Mouse (Mus musculus) intestine, embryonic 15.5 days (tissue): ENCODE results near the gene Mctp2. TPM values are rescaled to one million over a fixed set of nuclear protein-coding genes. Genes with fewer than 3 reads are reported as not detected.

ENCODE experiments used
- ATAC-seq: fragments of 200-750 bp; cut with Nextera tagmentation; 2 replicates; pipeline ENCODE4 v1.8.0; 2017; ENCODE audit warnings: moderate TSS enrichment, moderate library complexity
- H3K27ac ChIP-seq: fragments of 300-500 bp; sonication (generic); 2 replicates; pipeline ENCODE4 v1.5.1; 2015; ENCODE audit warnings: mild to moderate bottlenecking, inconsistent platforms
- H3K27me3 ChIP-seq: fragments of 300-500 bp; sonication (generic); replicated peaks from 2 replicates; pipeline ENCODE4 v1.6.1; 2015; ENCODE audit warnings: inconsistent platforms
- H3K36me3 ChIP-seq: fragments of 300-500 bp; sonication (generic); 2 replicates; pipeline ENCODE4 v1.6.1; 2015; ENCODE audit warnings: inconsistent platforms
- H3K4me1 ChIP-seq: fragments of 300-500 bp; sonication (generic); replicated peaks from 2 replicates; pipeline ENCODE4 v1.6.1; 2015; ENCODE audit warnings: inconsistent platforms
- H3K4me2 ChIP-seq: fragments of 300-500 bp; sonication (generic); replicated peaks from 2 replicates; pipeline ENCODE4 v1.6.1; 2015; ENCODE audit warnings: mild to moderate bottlenecking, inconsistent platforms
- H3K4me3 ChIP-seq: fragments of 300-500 bp; sonication (generic); replicated peaks from 2 replicates; pipeline ENCODE4 v1.5.1; 2015; ENCODE audit warnings: inconsistent platforms
- H3K9ac ChIP-seq: fragments of 300-500 bp; sonication (generic); 2 replicates; pipeline ENCODE4 v1.6.1; 2015; ENCODE audit warnings: inconsistent platforms
- H3K9me3 ChIP-seq: fragments of 300-500 bp; sonication (generic); 2 replicates; pipeline ENCODE4 v1.6.1; 2016; ENCODE audit warnings: inconsistent platforms
- WGBS: fragments of 180-500 bp; shearing (Covaris S2); methylation state at CpG from one replicate; pipeline ENCODE4 v1.1.7; 2015; 5-methylcytosine and 5-hydroxymethylcytosine counted together
- polyA plus RNA-seq: library from polyadenylated mRNA; unstranded; fragments of >200 nt; fragmentation: Nextera tagmentation; extraction: Ambion mirVana; gene quantifications from 2 replicates; pipeline ENCODE4 v1.2.1, GENCODE M21; 2015

Gene Mctp2
- polyA plus RNA-seq, 1 experiment from 2014 or later: 2.2 TPM

GRCm38 (mm10) chr7:72149073-72149472 is 157.3 kb downstream of the Mctp2 start:
- WGBS: 22% methylated on average over 3 of the region's 3 CpGs
- H3K27me3 ChIP-seq: no peaks in the 10 kb centered on the region
- H3K4me3 ChIP-seq: no peak overlapping the region
- no peak for ATAC-seq
- H3K4me2 ChIP-seq: no peak overlapping the region
- H3K9me3 ChIP-seq: no peaks in the 10 kb centered on the region
- no peak overlapping the region for H3K9ac ChIP-seq
- H3K27ac ChIP-seq: no peak overlapping the region
- H3K4me1 ChIP-seq: no peaks in the 10 kb centered on the region
- H3K36me3 ChIP-seq: no peaks in the 10 kb centered on the region

GRCm38 (mm10) chr7:72146849-72147248 is 159.6 kb downstream of the Mctp2 start:
- no peaks in the 10 kb centered on the region for H3K36me3 ChIP-seq
- H3K4me3 ChIP-seq: no peak overlapping the region
- H3K9me3 ChIP-seq: no peaks in the 10 kb centered on the region
- no peaks in the 10 kb centered on the region for H3K27me3 ChIP-seq
- no peaks in the 10 kb centered on the region for H3K4me1 ChIP-seq
- H3K27ac ChIP-seq: no peak overlapping the region
- no peak for ATAC-seq
- no peak overlapping the region for H3K9ac ChIP-seq
- H3K4me2 ChIP-seq: no peak overlapping the region

GRCm38 (mm10) chr7:72145726-72146520 is 160.5 kb downstream of the Mctp2 start:
- no peak for ATAC-seq
- no peaks in the 10 kb centered on the region for H3K9me3 ChIP-seq
- no peak overlapping the region for H3K9ac ChIP-seq
- no peaks in the 10 kb centered on the region for H3K36me3 ChIP-seq
- H3K4me3 ChIP-seq: no peak overlapping the region
- H3K4me1 ChIP-seq: no peaks in the 10 kb centered on the region
- no peak overlapping the region for H3K4me2 ChIP-seq
- no peaks in the 10 kb centered on the region for H3K27me3 ChIP-seq
- WGBS: 66% methylated on average over 17 of the region's 17 CpGs
- no peak overlapping the region for H3K27ac ChIP-seq

- no peaks in the 10 kb centered on the region for H3K9me3 ChIP-seq
- no peak overlapping the region for H3K4me3 ChIP-seq
- no peaks in the 10 kb centered on the region for H3K36me3 ChIP-seq
- H3K4me1 ChIP-seq: no peaks in the 10 kb centered on the region
- no peak overlapping the region for H3K4me2 ChIP-seq
- H3K27me3 ChIP-seq: no peaks in the 10 kb centered on the region
- H3K9ac ChIP-seq: no peak overlapping the region
- no peak for ATAC-seq
- WGBS: 95% methylated on average over 4 of the region's 4 CpGs
- no peak overlapping the region for H3K27ac ChIP-seq
These were observed 167.7 kb downstream of the Mctp2 start for GRCm38 (mm10) chr7:72138701-72139100.

- no peak overlapping the region for H3K27ac ChIP-seq
- no peak overlapping the region for H3K4me2 ChIP-seq
- no peaks in the 10 kb centered on the region for H3K27me3 ChIP-seq
- H3K4me1 ChIP-seq: no peaks in the 10 kb centered on the region
- WGBS: 51% methylated on average over 7 of the region's 7 CpGs
- no peaks in the 10 kb centered on the region for H3K9me3 ChIP-seq
- H3K4me3 ChIP-seq: no peak overlapping the region
- no peak overlapping the region for H3K9ac ChIP-seq
- no peaks in the 10 kb centered on the region for H3K36me3 ChIP-seq
- ATAC-seq: no peak
These were observed 185.4 kb downstream of the Mctp2 start for GRCm38 (mm10) chr7:72120986-72121385.

GRCm38 (mm10) chr7:72119713-72120112 is 186.7 kb downstream of the Mctp2 start:
- no peak overlapping the region for H3K4me3 ChIP-seq
- no peaks in the 10 kb centered on the region for H3K36me3 ChIP-seq
- no peaks in the 10 kb centered on the region for H3K9me3 ChIP-seq
- no peak overlapping the region for H3K9ac ChIP-seq
- ATAC-seq: no peak
- H3K27ac ChIP-seq: no peak overlapping the region
- no peaks in the 10 kb centered on the region for H3K27me3 ChIP-seq
- H3K4me2 ChIP-seq: no peak overlapping the region
- WGBS: 75% methylated on average over 3 of the region's 3 CpGs
- no peaks in the 10 kb centered on the region for H3K4me1 ChIP-seq

GRCm38 (mm10) chr7:72117376-72118077 is 188.9 kb downstream of the Mctp2 start:
- no peaks in the 10 kb centered on the region for H3K27me3 ChIP-seq
- H3K4me2 ChIP-seq: no peak overlapping the region
- no peaks in the 10 kb centered on the region for H3K4me1 ChIP-seq
- no peaks in the 10 kb centered on the region for H3K9me3 ChIP-seq
- WGBS: 59% methylated on average over 4 of the region's 4 CpGs
- ATAC-seq: peak; percentile 73
- H3K27ac ChIP-seq: no peak overlapping the region
- H3K36me3 ChIP-seq: no peaks in the 10 kb centered on the region
- H3K4me3 ChIP-seq: no peak overlapping the region
- no peak overlapping the region for H3K9ac ChIP-seq

GRCm38 (mm10) chr7:72115073-72115472 is 191.3 kb downstream of the Mctp2 start:
- 38% methylated on average over 2 of the region's 2 CpGs for WGBS
- H3K9me3 ChIP-seq: no peaks in the 10 kb centered on the region
- no peaks in the 10 kb centered on the region for H3K36me3 ChIP-seq
- no peaks in the 10 kb centered on the region for H3K27me3 ChIP-seq
- H3K9ac ChIP-seq: no peak overlapping the region
- H3K4me1 ChIP-seq: no peaks in the 10 kb centered on the region
- H3K4me2 ChIP-seq: no peak overlapping the region
- peak; percentile 54 for ATAC-seq
- no peak overlapping the region for H3K4me3 ChIP-seq
- H3K27ac ChIP-seq: no peak overlapping the region

GRCm38 (mm10) chr7:72110578-72110977 is 195.8 kb downstream of the Mctp2 start:
- WGBS: 52% methylated on average over 6 of the region's 6 CpGs

GRCm38 (mm10) chr7:72108639-72109399 is 197.6 kb downstream of the Mctp2 start:
- no peaks in the 10 kb centered on the region for H3K9me3 ChIP-seq
- no peak overlapping the region for H3K9ac ChIP-seq
- H3K4me1 ChIP-seq: no peaks in the 10 kb centered on the region
- H3K36me3 ChIP-seq: no peaks in the 10 kb centered on the region
- H3K4me3 ChIP-seq: no peak overlapping the region
- H3K27me3 ChIP-seq: no peaks in the 10 kb centered on the region
- H3K4me2 ChIP-seq: no peak overlapping the region
- H3K27ac ChIP-seq: no peak overlapping the region
- WGBS: 89% methylated on average over 3 of the region's 3 CpGs
- no peak for ATAC-seq

More at GRCm38 (mm10) chr7:72110578-72110977, 195.8 kb downstream of the Mctp2 start:
- Histone ChIP-seq H3K4me1 (no peaks in the 10 kb centered on the region), H3K36me3 (no peaks in the 10 kb centered on the region), H3K4me2 (no peak overlapping the region), H3K9ac (no peak overlapping the region), H3K9me3 (no peaks in the 10 kb centered on the region), H3K27me3 (no peaks in the 10 kb centered on the region), H3K27ac (no peak overlapping the region), H3K4me3 (no peak overlapping the region)
- no peak for ATAC-seq

- H3K4me2 ChIP-seq: no peak overlapping the region
- no peaks in the 10 kb centered on the region for H3K27me3 ChIP-seq
- WGBS: 60% methylated on average over 6 of the region's 6 CpGs
- H3K4me1 ChIP-seq: no peaks in the 10 kb centered on the region
- ATAC-seq: no peak
- no peak overlapping the region for H3K9ac ChIP-seq
- no peak overlapping the region for H3K27ac ChIP-seq
- no peaks in the 10 kb centered on the region for H3K9me3 ChIP-seq
- H3K36me3 ChIP-seq: no peaks in the 10 kb centered on the region
- H3K4me3 ChIP-seq: no peak overlapping the region
These were observed 202.2 kb downstream of the Mctp2 start for GRCm38 (mm10) chr7:72104170-72104569.

- no peak overlapping the region for H3K4me2 ChIP-seq
- H3K27me3 ChIP-seq: no peaks in the 10 kb centered on the region
- no peak overlapping the region for H3K27ac ChIP-seq
- H3K9ac ChIP-seq: no peak overlapping the region
- no peaks in the 10 kb centered on the region for H3K36me3 ChIP-seq
- ATAC-seq: peak; percentile 62; the same call in 1 of the 2 replicates
- WGBS: 58% methylated on average over 3 of the region's 3 CpGs
- H3K4me1 ChIP-seq: no peaks in the 10 kb centered on the region
- no peaks in the 10 kb centered on the region for H3K9me3 ChIP-seq
- H3K4me3 ChIP-seq: no peak overlapping the region
These were observed 202.8 kb downstream of the Mctp2 start for GRCm38 (mm10) chr7:72103654-72104053.
